Mouse (Mus musculus): ENCODE measurements around the gene Nos3. TPM values are rescaled to one million over a fixed set of nuclear protein-coding genes. Genes with fewer than 3 reads are reported as not detected.
A peak's percentile ranks its signal among the peaks of the same experiment; 100 is the strongest.

The Nos3 gene
- polyA plus RNA-seq, 1 experiment: 21.0 TPM

GRCm38 (mm10) chr5:24351278-24351677 lies 13.3 kb upstream of the Nos3 start, which contains the start of gene Kcnh2:
Gene Kcnh2 (minus strand): TSS chr5:24351604.
- WGBS: 2% methylated on average over 53 of the region's 53 CpGs
- TF ChIP-seq POLR2A (IDR thresholded peaks at IDR 0.05; ENCODE audit: borderline replicate concordance, extremely low read depth, low read depth, low read length): no peak
- TF ChIP-seq CTCF (IDR thresholded peaks at IDR 0.05; ENCODE audit: insufficient read depth, low read length): no peak
- H3K4me1 ChIP-seq (ENCODE audit: control insufficient read depth, insufficient read depth, low read length): peaks cover 8% of the 10 kb centered on the region
- peak within 1 kb of the TSS; percentile 44 for H3K4me3 ChIP-seq (replicated peaks; ENCODE audit: extremely low read depth, low read depth, low read length)
- DNase-seq: no peak

- under 1% methylated on average over 37 of the region's 41 CpGs for WGBS
- peak; percentile 54 for DNase-seq
- Histone ChIP-seq H3K4me1 (ENCODE audit: control insufficient read depth, insufficient read depth, low read length) (peaks cover 8% of the 10 kb centered on the region), H3K4me3 (replicated peaks; ENCODE audit: extremely low read depth, low read depth, low read length) (peak overlapping the region; percentile 25)
- TF ChIP-seq CTCF (IDR thresholded peaks at IDR 0.05; ENCODE audit: insufficient read depth, low read length): no peak
- TF ChIP-seq POLR2A (IDR thresholded peaks at IDR 0.05; ENCODE audit: borderline replicate concordance, extremely low read depth, low read depth, low read length): no peak
These were observed 12.9 kb upstream of the Nos3 start for GRCm38 (mm10) chr5:24351701-24352171.

GRCm38 (mm10) chr5:24352251-24352859 lies 12.3 kb upstream of the Nos3 start:
- H3K4me1 ChIP-seq (ENCODE audit: control insufficient read depth, insufficient read depth, low read length): peaks cover 8% of the 10 kb centered on the region
- no peak for DNase-seq
- no peak overlapping the region for H3K4me3 ChIP-seq (replicated peaks; ENCODE audit: extremely low read depth, low read depth, low read length)
- WGBS: 10% methylated on average over 24 of the region's 24 CpGs
- no peak for TF ChIP-seq POLR2A (IDR thresholded peaks at IDR 0.05; ENCODE audit: borderline replicate concordance, extremely low read depth, low read depth, low read length)
- TF ChIP-seq CTCF (IDR thresholded peaks at IDR 0.05; ENCODE audit: insufficient read depth, low read length): no peak

- TF ChIP-seq CTCF (IDR thresholded peaks at IDR 0.05; ENCODE audit: insufficient read depth, low read length) (no peak), POLR2A (IDR thresholded peaks at IDR 0.05; ENCODE audit: borderline replicate concordance, extremely low read depth, low read depth, low read length) (no peak)
- Histone ChIP-seq H3K4me1 (ENCODE audit: control insufficient read depth, insufficient read depth, low read length) (peaks cover 8% of the 10 kb centered on the region), H3K4me3 (replicated peaks; ENCODE audit: extremely low read depth, low read depth, low read length) (no peak overlapping the region)
- WGBS: 37% methylated on average over 4 of the region's 4 CpGs
- DNase-seq: no peak
These were observed 11.3 kb upstream of the Nos3 start for GRCm38 (mm10) chr5:24353327-24353726.

GRCm38 (mm10) chr5:24356764-24357163 lies 7.8 kb upstream of the Nos3 start:
- TF ChIP-seq CTCF (IDR thresholded peaks at IDR 0.05; ENCODE audit: insufficient read depth, low read length) (no peak), POLR2A (IDR thresholded peaks at IDR 0.05; ENCODE audit: borderline replicate concordance, extremely low read depth, low read depth, low read length) (no peak)
- no peak for DNase-seq
- 49% methylated on average over 4 of the region's 4 CpGs for WGBS
- Histone ChIP-seq H3K4me1 (ENCODE audit: control insufficient read depth, insufficient read depth, low read length) (peaks cover 3% of the 10 kb centered on the region), H3K4me3 (replicated peaks; ENCODE audit: extremely low read depth, low read depth, low read length) (no peak overlapping the region)

- peak; percentile 55 for DNase-seq
- TF ChIP-seq POLR2A (IDR thresholded peaks at IDR 0.05; ENCODE audit: borderline replicate concordance, extremely low read depth, low read depth, low read length) (no peak), CTCF (IDR thresholded peaks at IDR 0.05; ENCODE audit: insufficient read depth, low read length) (peak; percentile 45; the same call in 1 of the 2 replicates)
- WGBS: 8% methylated on average over 7 of the region's 7 CpGs
- Histone ChIP-seq H3K4me1 (ENCODE audit: control insufficient read depth, insufficient read depth, low read length) (no peaks in the 10 kb centered on the region), H3K4me3 (replicated peaks; ENCODE audit: extremely low read depth, low read depth, low read length) (no peak overlapping the region)
These were observed 7.1 kb upstream of the Nos3 start for GRCm38 (mm10) chr5:24357461-24357860.

GRCm38 (mm10) chr5:24360792-24361454 lies 3.7 kb upstream of the Nos3 start:
- WGBS: under 1% methylated on average over 7 of the region's 7 CpGs
- no peak overlapping the region for H3K4me3 ChIP-seq (replicated peaks; ENCODE audit: extremely low read depth, low read depth, low read length)
- H3K4me1 ChIP-seq (ENCODE audit: control insufficient read depth, insufficient read depth, low read length): no peaks in the 10 kb centered on the region
- TF ChIP-seq POLR2A (IDR thresholded peaks at IDR 0.05; ENCODE audit: borderline replicate concordance, extremely low read depth, low read depth, low read length): no peak
- TF ChIP-seq CTCF (IDR thresholded peaks at IDR 0.05; ENCODE audit: insufficient read depth, low read length): peak; percentile 91
- DNase-seq: peak; percentile 79

- no peak for TF ChIP-seq CTCF (IDR thresholded peaks at IDR 0.05; ENCODE audit: insufficient read depth, low read length)
- 71% methylated on average over 2 of the region's 2 CpGs for WGBS
- Histone ChIP-seq H3K4me1 (ENCODE audit: control insufficient read depth, insufficient read depth, low read length) (no peaks in the 10 kb centered on the region), H3K4me3 (replicated peaks; ENCODE audit: extremely low read depth, low read depth, low read length) (no peak overlapping the region)
- no peak for DNase-seq
These were observed 1.1 kb upstream of the Nos3 start for GRCm38 (mm10) chr5:24363467-24363866.

GRCm38 (mm10) chr5:24364061-24364460 lies 549 bp upstream of the Nos3 start:
- no peak for DNase-seq
- no peak overlapping the region for H3K4me3 ChIP-seq (replicated peaks; ENCODE audit: extremely low read depth, low read depth, low read length)
- TF ChIP-seq CTCF (IDR thresholded peaks at IDR 0.05; ENCODE audit: insufficient read depth, low read length): no peak
- TF ChIP-seq POLR2A (IDR thresholded peaks at IDR 0.05; ENCODE audit: borderline replicate concordance, extremely low read depth, low read depth, low read length): no peak
- H3K4me1 ChIP-seq (ENCODE audit: control insufficient read depth, insufficient read depth, low read length): no peaks in the 10 kb centered on the region
- WGBS: 65% methylated on average over 3 of the region's 3 CpGs

GRCm38 (mm10) chr5:24364963-24365362 lies 353 bp downstream of the Nos3 start:
- Histone ChIP-seq H3K4me1 (ENCODE audit: control insufficient read depth, insufficient read depth, low read length) (no peaks in the 10 kb centered on the region), H3K4me3 (replicated peaks; ENCODE audit: extremely low read depth, low read depth, low read length) (peak overlapping the region; percentile 50)
- WGBS: 58% methylated on average over 10 of the region's 10 CpGs
- no peak for DNase-seq
- TF ChIP-seq POLR2A (IDR thresholded peaks at IDR 0.05; ENCODE audit: borderline replicate concordance, extremely low read depth, low read depth, low read length) (no peak), CTCF (IDR thresholded peaks at IDR 0.05; ENCODE audit: insufficient read depth, low read length) (no peak)

Data from lung, adult 2 months (tissue).